Mouse (Mus musculus) kidney, adult 2 months (tissue): ENCODE data around the gene Ntm.

Experiments
- CTCF ChIP-seq: fragments of 200-500 bp; conservative IDR thresholded peaks from 2 replicates; pipeline ENCODE4 v1.5.1; 2011; ENCODE audit warnings: low read depth, mild to moderate bottlenecking, control low read depth, low read length, moderate library complexity, mixed read lengths; ENCODE audit not compliant: insufficient read depth, insufficient read length
- POLR2A ChIP-seq: fragments of 200-500 bp; IDR thresholded peaks from one replicate; pipeline ENCODE4 v1.6.1; 2011; ENCODE audit warnings: low read depth, low read length, control low read depth

DNA sequence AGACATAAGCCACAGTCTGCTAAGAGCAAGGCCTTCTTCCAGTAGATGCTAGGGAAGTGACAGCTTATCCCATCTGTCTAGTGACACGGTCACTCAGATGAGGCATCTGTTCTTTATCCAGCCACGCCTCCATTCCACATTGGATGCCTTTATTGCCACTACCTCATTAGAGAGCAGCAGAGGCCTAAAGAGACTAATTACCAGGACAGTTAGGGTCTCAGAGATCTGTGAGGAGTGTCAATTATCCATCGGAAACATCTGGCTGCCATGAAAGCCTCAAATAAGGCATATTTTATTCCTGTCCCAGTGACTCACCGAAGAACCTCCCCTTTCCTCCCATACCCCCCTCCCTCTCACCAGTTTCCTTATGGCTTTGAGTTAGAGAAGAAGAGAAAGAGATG lies 963.0 kb downstream of the Ntm start:
- no peak for TF ChIP-seq CTCF
- no peak for TF ChIP-seq POLR2A
